Mouse (Mus musculus) spleen, postnatal 10 days (tissue): ENCODE results near the gene Fignl1.

Source experiments
- DNase-seq, 2 experiments: peaks; one replicate each; pipeline ENCODE4 v3.0.0; 2021 to 2022; ENCODE audit warnings: low spot score in 2 of 2

Fignl1 gene

GRCm38 (mm10) chr11:11832755-11833084 lies 24.0 kb upstream of the Fignl1 start:
- no peak for DNase-seq

GRCm38 (mm10) chr11:11831940-11832754 lies 23.4 kb upstream of the Fignl1 start:
- DNase-seq: no peak

GRCm38 (mm10) chr11:11831526-11831925 lies 22.8 kb upstream of the Fignl1 start:
- DNase-seq: no peak

- DNase-seq: no peak
Observed at GRCm38 (mm10) chr11:11830884-11831495, 22.2 kb upstream of the Fignl1 start.

GRCm38 (mm10) chr11:11829161-11830000 lies 20.6 kb upstream of the Fignl1 start:
- no peak for DNase-seq

- no peak for DNase-seq
Observed at GRCm38 (mm10) chr11:11828761-11829160, 20.0 kb upstream of the Fignl1 start.

GRCm38 (mm10) chr11:11828251-11828650 lies 19.5 kb upstream of the Fignl1 start:
- DNase-seq: no peak

GRCm38 (mm10) chr11:11826475-11826874 lies 17.7 kb upstream of the Fignl1 start:
- DNase-seq: no peak

GRCm38 (mm10) chr11:11825670-11826069 lies 16.9 kb upstream of the Fignl1 start:
- no peak for DNase-seq

- DNase-seq: no peak
Observed at GRCm38 (mm10) chr11:11824970-11825635, 16.3 kb upstream of the Fignl1 start.

GRCm38 (mm10) chr11:11823980-11824911 lies 15.5 kb upstream of the Fignl1 start:
- no peak for DNase-seq

- DNase-seq: no peak
Observed at GRCm38 (mm10) chr11:11822181-11823095, 13.7 kb upstream of the Fignl1 start.

GRCm38 (mm10) chr11:11821387-11821975 lies 12.7 kb upstream of the Fignl1 start:
- DNase-seq: no peak

GRCm38 (mm10) chr11:11820737-11821136 lies 12.0 kb upstream of the Fignl1 start:
- no peak for DNase-seq

- DNase-seq: peak; percentile 50 to 72
Observed at GRCm38 (mm10) chr11:11820251-11820650, 11.5 kb upstream of the Fignl1 start.

- no peak for DNase-seq
Observed at GRCm38 (mm10) chr11:11819206-11819605, 10.4 kb upstream of the Fignl1 start.

- DNase-seq: no peak
Observed at GRCm38 (mm10) chr11:11818797-11819196, 10.0 kb upstream of the Fignl1 start.

- DNase-seq: no peak
Observed at GRCm38 (mm10) chr11:11815737-11816136, 7.0 kb upstream of the Fignl1 start.

GRCm38 (mm10) chr11:11811906-11812480 lies 3.2 kb upstream of the Fignl1 start:
- DNase-seq: peak; percentile 62 to 85
